Mouse (Mus musculus) lung, postnatal 10 days (tissue): ENCODE measurements around the gene Tbx10.

ENCODE experiments used
- DNase-seq: peaks from one replicate; pipeline ENCODE4 v3.0.0; 2021

Tbx10 gene

GRCm38 (mm10) chr19:3980309-3980708 lies 12.2 kb upstream of the Tbx10 start:
- DNase-seq: peak; percentile 92

DNA sequence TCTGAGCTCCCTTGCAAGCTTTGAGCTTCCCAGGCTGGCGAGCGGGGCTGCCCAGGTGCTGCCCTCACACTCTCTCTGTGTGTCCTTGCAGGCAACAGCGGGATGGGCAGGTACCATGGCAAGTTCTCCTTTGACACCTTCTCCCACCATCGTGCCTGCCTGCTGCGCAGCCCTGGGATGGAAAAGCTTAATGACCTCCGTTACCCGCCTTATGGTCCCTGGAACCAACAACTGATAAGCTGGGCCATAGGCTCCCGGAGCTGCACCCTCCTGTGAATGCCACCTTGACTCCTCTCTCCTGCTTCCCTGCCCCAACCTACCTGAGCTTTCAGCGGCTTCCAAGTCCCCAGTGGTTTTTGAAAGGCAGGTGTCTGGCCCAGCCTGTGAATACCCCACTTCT lies 11.6 kb upstream of the Tbx10 start:
- DNase-seq: no peak

- no peak for DNase-seq
Measured at GRCm38 (mm10) chr19:3983527-3984200, 8.9 kb upstream of the Tbx10 start.

DNA sequence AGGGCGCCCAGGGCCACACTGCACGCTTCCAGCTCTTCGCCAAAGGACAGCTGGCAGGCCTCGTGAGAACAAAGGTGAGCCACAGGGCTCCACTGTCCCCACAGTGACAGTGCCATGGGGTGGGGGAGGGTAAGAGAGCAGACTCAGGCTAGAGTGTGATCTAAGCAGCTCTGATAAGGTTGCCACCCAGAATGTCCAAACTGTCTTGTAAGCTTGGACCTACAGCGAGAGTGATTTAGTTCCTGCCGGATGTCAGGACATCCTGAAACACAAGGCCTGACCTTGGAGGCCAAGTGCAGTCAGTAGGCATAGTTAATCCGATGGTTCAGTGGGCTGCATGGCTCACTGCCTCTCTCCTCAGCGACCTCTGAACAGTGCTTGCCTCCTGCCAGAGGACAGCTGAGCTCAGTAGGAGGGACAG lies 7.3 kb upstream of the Tbx10 start:
- peak; percentile 65 for DNase-seq

- peak; percentile 92 for DNase-seq
Measured at GRCm38 (mm10) chr19:3986334-3986733, 6.2 kb upstream of the Tbx10 start, which contains the start of gene Acy3. Acy3 (plus strand) TSS chr19:3986570.

GRCm38 (mm10) chr19:3988066-3988465 lies 4.5 kb upstream of the Tbx10 start:
- peak; percentile 23 for DNase-seq

GRCm38 (mm10) chr19:3988750-3989149 lies 3.8 kb upstream of the Tbx10 start:
- DNase-seq: no peak

DNA sequence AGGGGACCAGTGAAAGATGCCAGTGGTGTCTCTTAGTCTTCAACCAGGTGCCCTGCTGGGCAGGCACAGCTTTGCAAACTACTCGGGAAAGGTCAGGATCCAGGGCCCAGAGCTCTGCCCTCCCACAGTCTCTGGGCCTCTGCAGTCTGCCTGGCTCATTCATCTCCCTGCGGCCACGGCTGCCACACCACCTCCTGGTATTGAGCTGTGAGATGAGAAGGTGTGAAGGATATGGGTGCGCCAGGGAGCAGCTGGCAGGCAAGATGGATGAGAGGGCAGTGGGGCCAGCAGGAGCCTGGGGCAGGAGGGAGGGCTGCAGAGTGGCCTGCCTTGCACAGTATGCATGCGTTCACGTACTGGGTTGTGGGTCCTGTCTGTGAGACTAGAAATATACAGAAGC lies 1.7 kb upstream of the Tbx10 start:
- no peak for DNase-seq

DNA sequence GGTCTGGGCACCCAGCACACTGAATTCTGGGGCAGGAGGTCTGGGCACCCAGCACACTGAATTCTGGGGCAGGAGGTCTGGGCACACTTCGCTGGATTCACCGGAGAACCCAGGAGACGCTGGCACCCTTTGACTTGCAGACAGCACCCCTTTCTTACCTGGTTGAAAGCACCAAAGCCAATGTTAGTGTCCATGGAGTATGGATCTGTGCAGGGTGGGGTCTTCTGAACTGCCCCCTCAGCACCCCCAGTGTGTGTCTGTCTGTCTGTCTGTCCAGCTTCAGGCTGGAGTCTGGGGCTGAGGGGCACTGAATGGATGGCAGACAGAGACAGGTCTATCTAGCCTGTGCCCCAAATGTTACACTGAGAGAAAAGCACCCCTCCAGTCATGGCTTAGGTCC lies 990 bp upstream of the Tbx10 start:
- DNase-seq: no peak

DNA sequence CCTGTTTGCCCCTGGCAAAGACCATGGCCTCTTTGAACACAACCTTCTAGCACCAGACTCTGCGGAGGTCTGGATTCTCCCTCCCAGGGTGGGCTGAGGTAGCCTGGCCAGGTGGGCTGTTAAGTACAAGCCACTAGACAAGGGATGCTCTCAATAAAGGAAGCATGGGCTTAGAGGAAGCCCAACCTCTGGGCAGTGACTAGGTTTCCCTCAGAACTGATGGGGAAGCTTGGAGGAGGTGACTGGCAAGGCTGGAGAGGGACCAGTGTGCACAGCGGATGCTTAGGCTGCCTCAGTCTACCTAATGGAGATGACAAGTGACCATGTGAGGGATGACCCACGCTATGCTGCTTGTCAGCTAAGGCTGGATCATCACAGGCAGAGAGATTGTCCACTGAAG lies 586 bp upstream of the Tbx10 start:
- no peak for DNase-seq

DNA sequence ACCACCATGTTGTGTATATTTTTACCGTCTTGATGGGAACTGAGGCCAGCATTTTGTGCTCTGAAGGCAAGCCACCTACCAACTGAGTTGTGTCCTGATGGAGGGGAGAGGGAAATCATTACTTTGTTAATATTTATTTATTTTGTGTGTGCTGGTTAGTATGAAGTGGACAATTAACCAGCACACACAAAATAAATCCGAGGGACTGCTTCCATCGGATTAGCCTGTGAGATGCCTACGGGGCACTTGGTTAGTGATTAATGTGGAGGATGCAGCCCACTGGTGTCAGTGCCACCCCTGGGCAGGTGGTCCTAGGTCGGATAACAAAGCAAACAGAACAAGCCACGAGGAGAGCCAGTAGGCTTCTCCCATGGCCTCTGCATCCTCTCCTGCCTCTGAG lies 2.4 kb downstream of the Tbx10 start:
- no peak for DNase-seq

- no peak for DNase-seq
Measured at GRCm38 (mm10) chr19:3995505-3995904, 3.0 kb downstream of the Tbx10 start.

DNA sequence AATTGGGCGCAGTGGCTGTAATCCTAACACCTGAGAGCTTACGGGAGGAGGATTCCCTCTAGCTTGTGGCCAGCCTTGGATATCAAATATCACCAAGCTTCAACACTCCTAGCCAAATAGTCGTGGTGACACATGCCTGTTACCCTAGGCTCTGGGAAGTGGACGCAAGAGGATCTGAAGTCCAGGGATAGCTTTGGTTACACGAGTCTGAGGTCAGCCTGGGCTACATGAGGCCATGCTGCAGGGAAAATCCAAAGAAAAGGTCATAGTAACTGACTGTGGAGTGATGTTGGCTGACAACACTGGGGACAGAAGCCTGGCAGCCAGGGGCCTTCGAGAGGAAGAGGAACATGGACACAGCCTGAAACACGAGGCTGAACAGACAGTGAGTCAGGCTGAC lies 3.6 kb downstream of the Tbx10 start:
- no peak for DNase-seq

DNA sequence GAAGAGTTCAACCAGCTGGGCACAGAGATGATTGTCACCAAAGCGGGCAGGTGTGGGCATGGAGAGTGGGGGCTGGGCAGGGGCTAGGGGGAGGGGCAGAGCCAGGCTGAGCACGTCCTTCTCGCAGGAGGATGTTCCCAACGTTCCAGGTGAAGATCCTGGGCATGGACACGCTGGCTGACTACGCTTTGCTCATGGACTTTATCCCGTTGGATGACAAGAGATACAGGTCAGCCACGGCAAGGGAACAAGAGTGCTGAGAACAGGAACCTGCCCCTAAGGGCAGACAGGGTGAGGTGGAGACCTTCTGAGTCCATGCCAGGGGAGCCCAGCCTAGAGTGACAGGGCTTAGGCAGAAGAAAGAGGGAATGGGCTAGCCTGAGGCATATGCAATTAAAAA lies 4.2 kb downstream of the Tbx10 start:
- DNase-seq: no peak

- no peak for DNase-seq
Measured at GRCm38 (mm10) chr19:3997231-3997630, 4.7 kb downstream of the Tbx10 start.

GRCm38 (mm10) chr19:3998335-3998734 lies 5.8 kb downstream of the Tbx10 start:
- DNase-seq: no peak

GRCm38 (mm10) chr19:3999121-3999730 lies 6.7 kb downstream of the Tbx10 start:
- DNase-seq: no peak

DNA sequence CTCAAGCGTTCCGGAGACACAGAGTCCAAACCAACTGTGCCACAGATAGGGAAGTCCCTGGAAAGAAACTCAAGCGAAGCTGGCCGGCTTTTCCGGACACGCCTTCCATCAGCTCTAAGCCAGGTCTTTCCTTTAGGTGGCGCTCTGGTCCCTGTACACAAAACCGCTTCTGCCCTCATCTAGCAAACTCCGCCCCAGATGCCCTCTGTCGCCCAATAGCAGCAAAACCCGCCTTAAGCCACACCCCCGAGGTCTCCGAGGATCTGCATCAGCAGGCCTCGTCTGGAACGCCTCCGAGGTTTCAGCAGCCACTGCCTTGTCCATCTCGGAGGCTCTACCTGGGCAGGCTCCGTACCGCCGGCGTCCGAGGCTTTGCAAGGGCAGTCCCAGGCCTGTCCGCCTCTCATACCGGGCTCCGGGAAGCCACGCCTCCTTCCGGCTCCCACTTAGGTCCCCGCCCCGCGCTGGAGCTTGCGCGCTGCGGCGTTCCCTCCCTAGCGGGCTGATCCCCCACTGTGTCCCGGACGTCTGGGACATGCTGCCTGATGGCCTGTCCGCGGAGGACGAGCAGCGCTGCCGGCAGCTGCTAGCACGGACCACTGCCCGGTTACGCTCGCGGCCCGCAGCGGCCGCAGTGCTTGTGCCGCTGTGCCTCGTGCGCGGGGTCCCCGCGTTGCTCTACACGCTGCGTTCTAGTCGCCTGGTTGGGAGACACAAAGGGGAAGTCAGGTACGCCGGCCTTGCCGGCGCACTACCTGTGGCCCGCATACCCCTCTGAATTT lies 7.8 kb downstream of the Tbx10 start, which contains the start of the genes Nudt8 and Gm49405:
Gene Nudt8, plus strand, starts transcription at position 462 of the 782 bp plus-strand sequence.
Gene Gm49405, plus strand, starts transcription at position 508 of the 782 bp plus-strand sequence.
- peak; percentile 99 for DNase-seq

DNA sequence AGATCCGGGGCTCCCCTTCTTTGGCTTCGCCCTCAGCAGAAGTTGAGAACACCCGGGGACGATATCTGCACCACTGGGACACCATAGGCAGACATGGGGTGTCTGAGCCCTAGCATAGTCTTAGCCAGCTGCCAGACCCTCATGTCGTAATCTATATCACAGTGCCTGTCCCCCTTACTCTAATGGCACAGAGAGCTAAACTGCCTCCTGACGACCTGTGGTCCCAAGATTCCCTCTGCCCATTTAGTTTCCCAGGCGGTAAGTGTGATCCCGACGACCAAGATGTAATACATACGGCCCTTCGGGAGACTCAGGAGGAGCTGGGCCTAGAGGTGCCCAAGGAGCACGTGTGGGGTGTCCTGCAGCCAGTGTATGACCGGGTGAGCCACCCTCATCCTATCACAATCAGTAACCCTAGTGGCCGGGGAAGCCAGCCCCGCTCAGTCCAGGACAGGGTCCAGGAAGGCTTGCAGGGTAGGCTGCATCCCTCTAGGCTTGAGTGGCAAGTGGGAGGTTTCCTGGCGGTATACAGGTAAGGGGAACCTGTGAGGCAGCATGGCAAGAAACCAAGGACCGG lies 8.5 kb downstream of the Tbx10 start:
- no peak for DNase-seq

GRCm38 (mm10) chr19:4001752-4002151 lies 9.2 kb downstream of the Tbx10 start:
- DNase-seq: no peak

DNA sequence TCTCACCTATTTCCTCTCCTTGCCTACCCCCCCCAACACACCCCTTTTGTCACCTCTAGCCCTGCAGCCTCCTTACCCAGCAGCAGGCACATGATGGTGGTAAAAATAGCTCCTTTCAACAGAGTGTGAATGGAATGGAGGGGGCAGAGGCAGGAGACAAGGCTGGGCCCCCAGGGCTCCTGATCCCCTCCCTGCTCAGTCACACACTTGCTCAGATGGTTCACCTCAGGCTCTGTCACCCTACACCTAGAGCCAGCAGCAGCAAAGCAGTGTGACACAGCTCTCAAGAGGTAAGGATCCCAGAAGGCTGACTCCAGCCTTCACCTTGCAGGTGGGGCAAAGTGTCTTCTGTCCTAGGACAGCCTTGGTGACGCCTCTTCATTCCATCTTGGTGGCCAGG lies 10.6 kb downstream of the Tbx10 start, which contains the start of gene Doc2g:
Gene Doc2g, plus strand, starts transcription at position 202 of the 400 bp plus-strand sequence.
- DNase-seq: no peak

DNA sequence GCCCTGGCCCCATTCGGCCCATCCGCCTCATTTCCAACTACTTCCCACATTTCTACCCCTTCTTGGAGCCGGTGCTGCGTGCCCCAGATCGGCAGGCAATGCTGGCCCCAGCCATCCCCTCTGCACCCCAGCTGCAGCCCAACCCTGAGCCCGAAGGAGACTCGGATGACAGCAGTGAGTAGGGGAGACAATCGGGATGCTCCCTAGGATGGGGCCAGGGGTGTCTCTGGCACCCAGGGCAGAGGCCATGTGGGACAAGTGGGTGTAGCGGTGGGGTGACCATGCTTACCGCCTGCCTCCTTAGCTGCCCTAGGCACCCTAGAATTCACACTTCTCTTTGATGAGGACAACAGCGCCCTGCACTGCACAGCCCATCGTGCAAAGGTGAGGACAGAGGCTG lies 11.1 kb downstream of the Tbx10 start:
- DNase-seq: no peak

- DNase-seq: no peak
Measured at GRCm38 (mm10) chr19:4004331-4004730, 11.8 kb downstream of the Tbx10 start.
